Mouse (Mus musculus) forebrain, embryonic 14.5 days (tissue): ENCODE measurements at regions not wholly inside any gene's neighbourhood (a gene's known extent, or its start where the extent isn't known, plus 50 kb on each side); places are given as distances from the start of the nearest gene placed in this dataset.

ENCODE experiments used
- ATAC-seq: fragments of 200-750 bp; cut with Nextera tagmentation; 2 replicates; pipeline ENCODE4 v1.8.0; 2017; ENCODE audit warnings: mild to moderate bottlenecking, moderate library complexity
- DNase-seq: peaks from one replicate; pipeline ENCODE4 v3.0.0-alpha.2; 2015; ENCODE audit warnings: low spot score
- H3K27ac ChIP-seq: fragments of 300-500 bp; sonication (generic); 2 replicates; pipeline ENCODE4 v1.5.1; 2014; ENCODE audit warnings: low read depth, mild to moderate bottlenecking, control low read depth, low read length, moderate library complexity
- H3K27me3 ChIP-seq: fragments of 300-500 bp; sonication (generic); replicated peaks from 2 replicates; pipeline ENCODE4 v1.6.1; 2014; ENCODE audit warnings: low read length, control low read depth, mixed read lengths; ENCODE audit not compliant: control insufficient read depth, insufficient read depth
- H3K36me3 ChIP-seq: fragments of 300-500 bp; sonication (generic); 2 replicates; pipeline ENCODE4 v1.6.1; 2014; ENCODE audit warnings: low read length, control low read depth; ENCODE audit not compliant: control insufficient read depth, insufficient read depth
- H3K4me1 ChIP-seq: fragments of 300-500 bp; sonication (generic); 2 replicates; pipeline ENCODE4 v1.6.1; 2014; ENCODE audit warnings: antibody characterized with exemption, low read length, control low read depth; ENCODE audit not compliant: control insufficient read depth, insufficient read depth
- H3K4me2 ChIP-seq: fragments of 300-500 bp; sonication (generic); 2 replicates; pipeline ENCODE4 v1.6.1; 2014; ENCODE audit warnings: mild to moderate bottlenecking, control low read depth, low read length
- H3K4me3 ChIP-seq: fragments of 300-500 bp; sonication (generic); 2 replicates; pipeline ENCODE4 v1.5.1; 2014; ENCODE audit warnings: low read depth, low read length, control low read depth
- H3K9ac ChIP-seq: fragments of 300-500 bp; sonication (generic); 2 replicates; pipeline ENCODE4 v1.6.1; 2014; ENCODE audit warnings: mild to moderate bottlenecking, low read length, control low read depth, moderate library complexity
- H3K9me3 ChIP-seq: fragments of 300-500 bp; sonication (generic); replicated peaks from 2 replicates; pipeline ENCODE4 v1.6.1; 2016; ENCODE audit warnings: low read length, control low read depth, mixed read lengths; ENCODE audit not compliant: control insufficient read depth
- WGBS: fragments of 180-500 bp; shearing (Covaris S2); extraction: QIAGEN DNeasy Blood & Tissue Kit; methylation state at CpG from one replicate; pipeline ENCODE4 v1.1.7; 2014; 5-methylcytosine and 5-hydroxymethylcytosine counted together

GRCm38 (mm10) chr15:57593326-57594004, 116.0 kb upstream of the Slc22a22 start:
- no peaks in the 10 kb centered on the region for H3K36me3 ChIP-seq
- no peak overlapping the region for H3K9ac ChIP-seq
- no peak overlapping the region for H3K4me2 ChIP-seq
- no peak overlapping the region for H3K4me3 ChIP-seq
- 80% methylated on average over 4 of the region's 4 CpGs for WGBS
- DNase-seq (no peak), ATAC-seq (no peak)
- H3K4me1 ChIP-seq, result peaks cover 20% of the 10 kb centered on the region; the same call in 1 of the 2 replicates
- no peaks in the 10 kb centered on the region for H3K27me3 ChIP-seq
- H3K27ac ChIP-seq, result no peak overlapping the region
- no peaks in the 10 kb centered on the region for H3K9me3 ChIP-seq

- WGBS, result 40% methylated on average over 7 of the region's 7 CpGs
- H3K36me3 ChIP-seq, result no peaks in the 10 kb centered on the region
- DNase-seq (peak; percentile 55), ATAC-seq (peak; percentile 55)
- H3K4me1 ChIP-seq, result peaks cover 20% of the 10 kb centered on the region; the same call in 1 of the 2 replicates
- H3K4me2 ChIP-seq, result no peak overlapping the region
- no peak overlapping the region for H3K9ac ChIP-seq
- H3K27ac ChIP-seq, result no peak overlapping the region
- no peaks in the 10 kb centered on the region for H3K9me3 ChIP-seq
- no peak overlapping the region for H3K4me3 ChIP-seq
- no peaks in the 10 kb centered on the region for H3K27me3 ChIP-seq
Observed at GRCm38 (mm10) chr15:57590597-57591219, 113.3 kb upstream of the Slc22a22 start.

- Histone ChIP-seq H3K27ac (0 out of 2 replicates have a peak overlapping the region, but pooled peaks have one; percentile 30), H3K9ac (0 out of 2 replicates have a peak overlapping the region, but pooled peaks have one; percentile 22), H3K9me3 (no peaks in the 10 kb centered on the region), H3K36me3 (no peaks in the 10 kb centered on the region), H3K27me3 (no peaks in the 10 kb centered on the region), H3K4me3 (no peak overlapping the region), H3K4me2 (peak overlapping the region; percentile 5; the same call in 1 of the 2 replicates), H3K4me1 (peaks cover 20% of the 10 kb centered on the region; the same call in 1 of the 2 replicates)
- ATAC-seq, result peak; percentile 67
- DNase-seq, result peak; percentile 72
- 14% methylated on average over 11 of the region's 12 CpGs for WGBS
Observed at GRCm38 (mm10) chr15:57589404-57590377, 112.3 kb upstream of the Slc22a22 start.

- ATAC-seq, result no peak
- Histone ChIP-seq H3K4me1 (peaks cover 12% of the 10 kb centered on the region; the same call in 1 of the 2 replicates), H3K9me3 (no peaks in the 10 kb centered on the region), H3K27me3 (no peaks in the 10 kb centered on the region), H3K4me3 (no peak overlapping the region), H3K9ac (no peak overlapping the region), H3K4me2 (no peak overlapping the region), H3K36me3 (no peaks in the 10 kb centered on the region), H3K27ac (no peak overlapping the region)
- WGBS, result 68% methylated on average over 1 of the region's 1 CpGs
- no peak for DNase-seq
Observed at GRCm38 (mm10) chr15:57585411-57585810, 108.0 kb upstream of the Slc22a22 start.

GRCm38 (mm10) chr15:57584498-57584897, 107.1 kb upstream of the Slc22a22 start:
- H3K27ac ChIP-seq, result no peak overlapping the region
- DNase-seq (no peak), ATAC-seq (no peak)
- 86% methylated on average over 11 of the region's 11 CpGs for WGBS
- H3K27me3 ChIP-seq, result no peaks in the 10 kb centered on the region
- H3K4me1 ChIP-seq, result peaks cover 3% of the 10 kb centered on the region; the same call in 1 of the 2 replicates
- no peaks in the 10 kb centered on the region for H3K9me3 ChIP-seq
- H3K9ac ChIP-seq, result no peak overlapping the region
- H3K4me2 ChIP-seq, result no peak overlapping the region
- no peaks in the 10 kb centered on the region for H3K36me3 ChIP-seq
- H3K4me3 ChIP-seq, result no peak overlapping the region

GRCm38 (mm10) chr15:57581266-57581665, 103.8 kb upstream of the Slc22a22 start:
- H3K9me3 ChIP-seq, result no peaks in the 10 kb centered on the region
- H3K4me3 ChIP-seq, result no peak overlapping the region
- H3K4me2 ChIP-seq, result no peak overlapping the region
- DNase-seq (no peak), ATAC-seq (no peak)
- H3K9ac ChIP-seq, result no peak overlapping the region
- no peaks in the 10 kb centered on the region for H3K27me3 ChIP-seq
- no peak overlapping the region for H3K27ac ChIP-seq
- H3K4me1 ChIP-seq, result no peaks in the 10 kb centered on the region
- no peaks in the 10 kb centered on the region for H3K36me3 ChIP-seq

- no peaks in the 10 kb centered on the region for H3K36me3 ChIP-seq
- no peak overlapping the region for H3K9ac ChIP-seq
- DNase-seq (no peak), ATAC-seq (no peak)
- H3K4me2 ChIP-seq, result no peak overlapping the region
- H3K27ac ChIP-seq, result no peak overlapping the region
- H3K4me1 ChIP-seq, result no peaks in the 10 kb centered on the region
- WGBS, result 70% methylated on average over 2 of the region's 2 CpGs
- no peak overlapping the region for H3K4me3 ChIP-seq
- no peaks in the 10 kb centered on the region for H3K27me3 ChIP-seq
- H3K9me3 ChIP-seq, result no peaks in the 10 kb centered on the region
Observed at GRCm38 (mm10) chr15:57578794-57579193, 101.4 kb upstream of the Slc22a22 start.

- ATAC-seq (no peak), DNase-seq (no peak)
- H3K27me3 ChIP-seq, result no peaks in the 10 kb centered on the region
- H3K4me2 ChIP-seq, result no peak overlapping the region
- 44% methylated on average over 2 of the region's 2 CpGs for WGBS
- H3K36me3 ChIP-seq, result no peaks in the 10 kb centered on the region
- H3K9me3 ChIP-seq, result no peaks in the 10 kb centered on the region
- no peak overlapping the region for H3K27ac ChIP-seq
- no peaks in the 10 kb centered on the region for H3K4me1 ChIP-seq
- no peak overlapping the region for H3K9ac ChIP-seq
- H3K4me3 ChIP-seq, result no peak overlapping the region
Observed at GRCm38 (mm10) chr15:57574080-57574618, 96.7 kb upstream of the Slc22a22 start.
